Mouse (Mus musculus) adrenal gland, postnatal 36 days (tissue): Measurements from ENCODE around the gene Thsd4. TPM values are rescaled to one million over a fixed set of nuclear protein-coding genes. Genes with fewer than 3 reads are reported as not detected.

Experiments used
- DNase-seq, 2 experiments: peaks; one replicate each; pipeline ENCODE4 v3.0.0; 2021; ENCODE audit warnings: mixed read lengths in 1 of 2
- total RNA-seq, 2 experiments: library from RNA; stranded (reverse); gene quantifications; 2 replicates each; pipeline ENCODE4 v1.2.3; 2021

Gene Thsd4
- total RNA-seq, 2 experiments from 2014 or later: 4.9 to 6.3 TPM

DNA sequence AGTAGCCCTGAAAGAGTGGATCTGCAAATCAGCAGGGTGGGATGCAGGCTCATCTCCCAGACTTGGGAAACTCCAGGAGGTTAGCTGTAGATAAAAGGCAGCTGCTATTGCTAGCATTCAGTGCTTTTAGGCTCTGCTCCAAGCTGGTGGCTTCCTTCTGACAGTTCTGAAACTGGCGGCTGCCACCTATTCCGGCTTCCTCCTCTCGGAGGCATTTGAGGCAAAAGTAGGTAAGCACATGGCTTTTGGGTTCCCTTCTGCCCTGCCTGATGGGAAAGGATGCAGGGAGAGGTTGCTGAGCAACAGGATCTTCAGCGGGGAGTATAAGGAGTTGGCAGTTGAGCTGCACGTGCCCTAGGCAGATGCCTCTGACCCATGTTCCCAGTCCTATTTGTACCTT is 65.2 kb downstream of the Thsd4 start:
- no peak for DNase-seq

DNA sequence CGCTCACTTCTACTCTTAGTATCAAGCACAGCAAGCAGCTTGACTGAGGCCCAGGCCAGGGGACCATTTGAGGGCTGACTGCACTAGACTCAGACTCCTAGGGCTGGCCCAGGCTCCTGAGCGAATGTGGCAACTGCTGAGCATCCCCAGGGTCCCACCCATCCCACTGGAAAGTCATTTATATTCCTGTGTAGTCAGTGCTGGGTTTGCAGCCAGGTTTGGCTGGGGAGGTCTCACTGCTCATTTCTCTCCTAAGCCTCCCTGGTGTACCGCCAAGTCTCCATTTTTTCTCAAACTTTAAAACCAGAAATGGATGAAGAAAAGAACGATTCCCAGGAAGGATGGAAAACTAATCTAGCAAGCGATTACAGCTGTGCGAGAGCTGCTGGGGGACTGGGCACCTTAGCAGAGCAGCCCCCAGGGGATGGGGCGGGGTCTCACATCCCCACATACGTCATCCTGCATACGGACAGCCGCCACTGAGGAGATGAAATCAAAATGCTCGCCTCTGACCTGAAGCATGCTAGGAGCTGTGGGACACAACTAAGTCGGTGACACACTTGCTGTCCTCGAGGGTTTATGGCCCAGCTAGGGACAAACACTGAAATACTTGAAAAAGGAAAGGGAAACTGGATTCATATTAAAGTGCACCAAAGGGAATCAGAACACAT is 67.3 kb downstream of the Thsd4 start:
- peak in 1 of 2 experiments; percentile 5 for DNase-seq

DNA sequence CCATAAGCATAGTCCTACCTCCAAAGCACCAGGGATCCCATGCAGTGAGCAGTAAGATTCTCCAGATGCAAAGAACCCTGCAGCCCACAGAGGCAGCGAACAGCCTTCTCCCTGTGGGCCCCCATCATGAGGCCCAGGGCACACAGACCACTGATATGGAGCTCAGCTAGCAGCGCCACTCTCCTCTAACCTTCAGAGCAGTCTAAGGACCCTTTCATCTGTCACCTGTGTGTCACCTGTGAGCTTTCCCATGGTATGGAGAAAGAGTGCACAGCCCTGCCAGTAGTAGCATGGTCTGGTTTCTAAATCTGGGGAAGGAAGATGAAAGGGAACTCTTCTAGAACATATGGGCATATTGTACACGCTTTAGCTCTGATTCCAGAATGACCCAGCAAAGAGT is 72.3 kb downstream of the Thsd4 start:
- DNase-seq: no peak

DNA sequence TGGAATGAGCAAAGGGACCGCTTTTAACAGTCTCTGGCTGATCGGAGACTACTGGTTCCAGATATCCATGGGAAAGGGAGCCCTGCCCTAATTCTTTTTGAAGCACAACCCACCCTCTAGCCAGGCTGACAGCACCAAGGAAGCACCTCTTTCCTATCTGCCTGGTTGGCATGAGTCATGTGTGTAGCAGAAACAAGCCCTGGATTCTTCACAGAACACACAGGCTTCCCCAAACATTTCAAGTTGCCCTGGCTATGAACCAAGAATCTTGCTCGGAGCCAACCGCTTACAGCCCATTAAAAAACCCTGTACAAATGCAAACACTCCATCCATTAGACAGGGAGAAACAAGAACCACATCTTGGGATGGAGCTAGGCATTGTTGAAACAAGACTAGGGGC is 76.0 kb downstream of the Thsd4 start:
- no peak for DNase-seq

DNA sequence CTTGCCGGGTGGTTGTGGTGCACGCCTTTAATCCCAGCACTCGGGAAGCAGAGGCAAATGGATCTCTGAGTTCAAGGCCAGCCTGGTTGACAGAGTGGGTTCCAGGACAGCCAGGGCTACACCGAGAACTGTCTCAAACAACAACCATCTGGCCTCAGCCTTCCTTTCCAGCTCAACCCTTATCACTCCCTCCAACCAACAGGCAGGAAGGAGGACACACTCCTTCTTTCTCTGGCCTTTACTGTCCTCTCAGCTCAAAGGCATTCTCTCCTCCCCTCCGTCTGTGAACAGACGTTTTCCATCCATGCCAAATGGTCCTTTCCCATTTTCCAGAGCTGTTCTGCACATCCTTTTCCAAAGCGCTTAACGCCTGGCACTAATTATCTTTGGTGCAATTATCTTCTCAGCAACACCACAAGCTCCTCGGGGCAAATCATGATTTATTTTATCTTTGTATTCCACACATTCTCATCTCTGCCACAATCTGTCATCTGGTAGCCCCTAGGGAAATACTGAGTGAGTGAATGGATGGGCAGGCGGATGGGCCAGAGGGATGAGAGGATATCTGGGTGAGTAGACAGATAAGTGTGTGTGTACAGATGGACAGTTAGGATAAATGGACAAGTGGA is 80.5 kb downstream of the Thsd4 start:
- no peak for DNase-seq

DNA sequence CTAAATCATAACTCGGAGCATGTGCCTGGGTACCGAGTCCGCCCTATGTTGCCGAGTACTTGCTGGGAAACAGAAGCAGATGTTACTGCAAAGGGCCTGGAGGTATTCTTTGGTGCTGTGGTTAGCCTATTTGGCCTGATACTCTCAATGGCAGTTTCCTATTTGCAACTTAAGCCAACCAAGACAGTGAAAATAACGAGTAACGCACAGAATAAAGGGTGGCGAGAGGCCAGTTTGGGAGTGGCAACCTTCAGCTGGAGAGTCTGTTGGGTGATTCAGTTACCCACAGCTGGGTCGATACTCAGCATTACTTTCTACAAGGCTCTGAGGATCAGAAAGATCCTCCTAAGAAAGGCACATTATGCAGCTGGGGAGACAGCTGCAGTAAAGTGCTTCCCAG is 81.3 kb downstream of the Thsd4 start:
- no peak for DNase-seq

DNA sequence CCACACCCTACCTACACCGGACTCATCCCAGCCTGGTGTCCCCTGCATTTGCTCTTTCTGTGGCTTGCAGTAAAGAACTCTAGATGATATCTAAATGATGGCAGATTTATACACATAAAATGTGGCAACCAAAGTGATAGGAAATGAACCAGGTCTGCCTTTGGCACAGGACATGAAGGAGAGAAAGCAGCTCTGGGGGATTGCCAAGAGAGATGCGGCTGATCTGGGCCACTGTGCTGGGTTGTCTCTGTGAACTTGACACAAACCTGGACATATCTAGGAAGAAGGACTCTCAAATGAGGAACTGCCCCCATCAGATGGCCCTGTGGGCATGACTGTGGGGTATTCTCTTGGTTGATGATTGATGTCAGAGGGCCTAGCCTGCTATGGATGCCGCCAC is 85.6 kb downstream of the Thsd4 start:
- no peak for DNase-seq

DNA sequence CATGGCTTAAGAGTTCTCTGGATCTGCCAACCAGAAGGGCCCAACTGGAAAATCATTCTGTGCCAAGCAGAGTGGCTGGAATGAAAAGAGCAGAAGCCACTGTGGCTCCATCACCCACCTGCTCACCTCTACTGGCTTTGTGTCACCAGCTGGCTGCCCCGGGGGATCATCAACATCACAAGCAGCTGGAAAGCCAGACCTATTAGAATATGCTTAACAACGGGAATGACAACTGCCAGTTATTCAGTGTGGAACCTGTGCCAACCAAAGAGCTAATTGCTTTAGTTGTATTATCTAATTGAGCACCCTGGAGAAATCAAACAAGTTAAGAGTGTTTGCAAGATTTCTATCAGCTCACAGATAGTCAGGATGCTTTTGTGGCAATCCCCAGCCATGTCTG is 87.8 kb downstream of the Thsd4 start:
- no peak for DNase-seq

DNA sequence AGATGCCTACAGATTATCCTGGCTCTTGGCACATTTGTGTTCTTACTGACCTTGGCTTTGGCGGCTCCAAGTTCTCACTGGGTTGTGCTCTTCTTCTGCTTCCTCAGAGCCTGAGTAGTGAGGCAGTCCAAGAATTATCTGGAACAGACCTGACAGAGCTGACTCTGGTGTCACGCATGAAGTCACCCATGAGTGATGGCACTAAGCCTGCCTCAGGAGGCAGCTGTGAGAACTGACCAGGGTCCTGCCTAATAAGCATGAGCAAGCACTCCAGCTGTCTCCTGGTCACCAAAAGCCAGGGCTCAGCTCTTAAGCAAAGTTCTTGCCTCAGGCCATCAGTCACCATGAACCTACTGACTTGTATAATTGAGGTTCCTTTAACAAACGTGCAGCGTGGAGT is 89.9 kb downstream of the Thsd4 start:
- DNase-seq: no peak

DNA sequence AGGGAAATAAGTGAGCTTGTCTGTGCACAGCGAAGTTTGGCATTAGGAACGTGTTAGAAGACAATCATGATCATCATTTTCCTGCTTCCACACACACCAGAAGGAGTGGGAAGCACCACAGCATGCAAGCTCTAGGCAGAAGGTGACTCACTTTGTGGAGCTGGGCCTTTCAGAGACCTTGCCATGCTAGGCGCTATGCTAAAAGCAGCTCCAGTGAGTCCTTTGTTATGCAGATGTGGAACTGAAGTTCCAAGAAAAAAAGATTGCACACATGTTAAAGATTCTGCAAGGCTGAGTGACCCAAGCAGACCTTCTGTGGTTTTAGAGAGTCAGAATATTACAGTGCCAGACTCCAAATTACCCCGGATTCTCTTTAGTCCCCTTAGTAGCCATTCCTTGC is 91.8 kb downstream of the Thsd4 start:
- no peak for DNase-seq

DNA sequence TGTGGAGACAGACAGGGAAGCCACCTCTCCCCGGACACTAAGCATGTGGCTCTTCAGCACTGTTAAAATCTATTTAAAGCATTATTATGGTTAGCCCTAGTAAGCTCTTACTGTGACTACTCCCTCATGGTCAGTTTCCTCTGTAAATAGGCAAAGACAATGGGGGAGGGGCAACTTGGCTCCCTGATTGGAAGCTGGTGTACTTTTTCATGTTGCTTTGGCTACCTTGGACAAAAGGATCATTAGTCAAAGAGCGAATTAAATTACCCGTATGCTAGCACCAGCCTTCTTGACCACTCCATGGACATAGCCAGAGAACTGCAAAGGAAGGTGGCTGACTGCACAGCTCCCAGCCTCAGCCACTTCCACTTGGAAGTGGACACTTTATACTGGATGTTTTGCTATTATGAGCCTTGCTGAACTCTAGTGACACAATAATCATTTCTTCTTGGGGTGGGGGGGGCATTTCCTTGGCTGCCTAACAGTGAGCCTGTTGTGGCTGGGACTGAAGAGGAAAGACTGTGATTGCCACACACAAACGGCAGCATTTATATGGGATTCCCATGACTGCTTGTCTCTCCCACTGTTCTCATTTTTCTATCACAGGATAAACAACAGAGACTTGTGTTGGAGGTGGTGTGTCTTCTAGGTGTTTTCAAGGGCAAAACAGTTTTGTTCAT is 107.6 kb downstream of the Thsd4 start:
- DNase-seq: no peak

DNA sequence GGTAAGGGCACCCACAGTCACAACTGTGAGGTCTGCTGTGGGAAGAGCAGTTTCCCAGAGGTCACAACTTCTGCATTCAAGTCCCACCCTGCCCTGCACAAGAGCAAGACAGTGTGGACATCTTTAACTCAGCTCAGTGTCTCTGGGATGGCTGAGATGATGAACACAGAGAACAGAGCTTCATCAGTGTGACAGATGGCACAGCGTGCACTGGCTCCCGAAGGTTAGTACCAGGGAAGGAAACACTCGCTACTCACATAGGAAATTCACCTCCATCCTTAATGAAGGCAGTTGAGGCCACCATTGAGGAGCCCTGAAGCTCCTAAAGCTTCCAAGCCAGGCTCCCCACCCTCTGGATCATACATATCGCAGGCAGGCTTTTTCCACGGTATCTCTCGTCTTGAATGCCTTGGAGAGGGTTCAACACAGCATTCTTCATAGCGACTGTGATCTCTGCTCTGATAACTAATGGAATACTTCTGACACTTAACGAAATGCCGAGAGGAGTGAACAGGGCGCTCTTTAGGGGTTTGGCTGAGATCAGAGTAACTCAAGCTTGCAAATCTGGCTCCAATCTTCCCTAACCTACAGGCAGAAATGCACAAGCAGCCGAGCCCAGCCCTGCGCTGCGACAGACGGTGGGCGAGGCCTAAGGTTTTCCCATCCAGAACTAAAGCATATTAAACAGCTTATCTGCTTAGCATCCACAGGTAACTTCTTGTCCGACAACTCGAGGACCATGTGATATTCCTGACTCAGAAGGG is 110.8 kb downstream of the Thsd4 start:
- DNase-seq: no peak

DNA sequence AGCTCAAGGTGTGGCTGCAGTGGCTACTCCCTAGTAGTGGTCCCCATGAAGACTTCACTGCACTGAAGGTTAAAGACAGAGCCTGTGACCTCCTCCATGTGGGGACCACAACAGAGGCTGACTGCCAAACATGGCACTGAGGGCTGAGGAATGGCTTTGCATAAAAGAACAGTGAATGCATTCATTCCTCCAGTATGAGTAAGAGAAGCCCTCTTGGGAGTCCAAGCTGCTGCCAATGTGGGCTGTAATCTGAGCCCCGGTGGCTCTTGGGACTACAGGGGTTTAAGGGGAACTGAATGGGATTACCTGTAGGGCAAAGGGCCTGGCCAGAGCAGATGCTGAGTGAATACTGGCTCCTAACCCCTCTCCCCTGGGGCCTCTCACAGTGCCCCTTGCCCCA is 114.5 kb downstream of the Thsd4 start:
- DNase-seq: peak in 1 of 2 experiments; percentile 25

DNA sequence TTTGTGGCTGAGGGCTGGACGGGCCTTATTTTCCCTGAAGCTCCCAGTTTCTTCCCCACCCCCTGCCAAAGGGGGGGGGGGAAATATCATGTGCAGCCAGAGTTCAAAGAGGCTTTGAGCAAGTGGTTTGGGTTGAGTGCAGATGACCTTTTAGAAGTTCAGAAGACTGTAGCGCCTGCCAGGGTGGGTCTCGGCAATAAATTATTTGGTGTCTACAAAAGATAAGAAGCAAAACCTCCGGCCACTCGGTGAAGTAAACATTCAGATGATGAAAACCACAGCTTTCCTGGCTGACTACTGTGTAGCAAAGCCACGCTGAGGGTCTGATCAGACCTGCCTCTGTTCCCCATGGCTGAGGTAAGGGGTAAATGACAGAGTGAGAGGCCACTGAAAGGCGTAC is 116.1 kb downstream of the Thsd4 start:
- DNase-seq: peak; percentile 29 to 42

DNA sequence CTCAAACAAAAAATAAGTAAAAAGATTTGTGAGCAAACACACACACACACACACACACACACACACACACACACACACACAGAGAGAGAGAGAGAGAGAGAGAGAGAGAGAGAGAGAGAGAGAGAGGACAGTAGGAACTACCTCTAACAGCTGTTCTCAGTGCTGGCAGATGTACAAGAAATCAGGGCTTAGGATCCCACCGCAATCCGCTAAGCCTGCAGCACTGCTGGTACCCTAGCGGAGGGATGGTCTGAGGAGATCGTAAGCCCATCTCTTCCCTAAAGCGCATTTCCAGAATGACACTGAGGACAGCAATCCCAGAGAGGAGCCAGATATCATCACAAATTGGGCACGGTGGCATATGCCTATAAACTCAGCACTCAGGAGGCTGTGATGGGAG is 119.2 kb downstream of the Thsd4 start:
- no peak for DNase-seq

DNA sequence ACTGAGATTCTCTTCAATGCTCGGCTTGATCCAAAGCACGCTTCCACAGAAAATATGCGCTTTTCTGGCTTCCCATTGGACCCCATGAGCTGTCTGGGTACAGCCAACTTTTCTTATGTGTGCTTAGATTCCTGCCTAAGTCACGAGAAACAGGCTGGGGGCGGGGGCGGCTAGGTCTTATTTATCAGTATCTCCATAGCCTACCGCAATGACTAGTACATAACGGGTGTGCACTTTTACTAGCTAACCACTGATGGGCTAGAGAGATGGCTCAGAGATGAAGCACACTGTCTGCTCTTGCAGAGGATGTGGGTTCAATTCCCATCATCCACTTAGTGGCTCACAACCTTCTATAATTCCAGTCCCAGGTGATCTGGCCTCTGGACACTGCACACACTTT is 121.8 kb downstream of the Thsd4 start:
- no peak for DNase-seq

DNA sequence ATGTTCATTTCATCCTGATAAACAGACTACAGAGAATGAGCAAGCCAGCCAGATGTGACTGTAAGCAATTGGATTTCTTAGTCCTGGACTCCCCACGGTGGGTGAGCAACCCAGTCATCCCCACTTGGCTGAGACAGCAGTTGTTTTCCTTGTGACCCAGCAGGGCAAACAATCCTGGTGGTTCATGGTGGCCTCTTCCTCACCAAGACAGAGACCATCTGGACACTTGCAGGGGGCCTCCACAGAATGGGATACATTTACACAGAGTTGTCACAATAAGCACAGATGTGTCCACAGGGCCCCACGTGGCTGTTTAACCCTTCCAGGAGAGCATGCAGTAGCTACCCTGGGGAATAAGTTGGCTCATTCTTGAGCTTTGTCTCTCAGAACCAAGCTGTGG is 123.8 kb downstream of the Thsd4 start:
- no peak for DNase-seq

DNA sequence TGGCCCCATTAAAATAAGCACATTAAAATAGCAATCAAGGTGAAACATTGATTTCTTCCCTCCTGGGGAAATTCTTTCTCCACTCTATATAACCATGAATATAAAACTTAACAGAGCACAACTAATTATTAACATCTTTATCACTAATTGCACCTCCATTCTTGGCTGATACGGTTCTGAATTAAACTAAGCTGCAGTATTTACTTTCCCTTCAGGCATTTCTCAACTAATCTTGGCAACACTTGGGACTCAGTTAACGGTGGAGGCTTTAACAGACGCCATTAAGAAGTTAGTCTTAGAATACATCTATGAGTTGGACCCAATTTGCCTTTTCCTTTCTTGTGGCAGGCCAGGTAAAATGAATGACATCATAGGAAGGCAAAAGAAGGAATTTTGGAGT is 125.8 kb downstream of the Thsd4 start:
- DNase-seq: no peak

DNA sequence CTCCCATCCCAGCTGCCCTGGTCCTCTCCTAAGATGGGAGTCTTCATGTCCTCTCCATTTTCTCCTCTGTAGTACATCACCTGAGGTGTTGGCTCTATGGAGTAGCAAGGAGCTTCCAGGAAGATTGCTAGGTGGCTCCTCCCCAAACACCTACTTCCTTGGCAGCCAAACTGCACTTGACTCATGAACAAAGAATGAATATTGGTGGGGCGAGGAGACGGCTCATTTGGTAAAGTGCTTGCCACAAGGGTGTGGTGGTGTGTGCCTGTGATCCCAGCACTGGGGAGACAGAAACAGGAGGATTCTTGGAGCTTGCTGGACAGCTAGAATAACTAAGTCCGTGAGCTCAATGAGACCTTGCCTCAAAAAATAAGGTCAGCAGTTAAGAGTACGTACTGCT is 128.9 kb downstream of the Thsd4 start:
- no peak for DNase-seq

DNA sequence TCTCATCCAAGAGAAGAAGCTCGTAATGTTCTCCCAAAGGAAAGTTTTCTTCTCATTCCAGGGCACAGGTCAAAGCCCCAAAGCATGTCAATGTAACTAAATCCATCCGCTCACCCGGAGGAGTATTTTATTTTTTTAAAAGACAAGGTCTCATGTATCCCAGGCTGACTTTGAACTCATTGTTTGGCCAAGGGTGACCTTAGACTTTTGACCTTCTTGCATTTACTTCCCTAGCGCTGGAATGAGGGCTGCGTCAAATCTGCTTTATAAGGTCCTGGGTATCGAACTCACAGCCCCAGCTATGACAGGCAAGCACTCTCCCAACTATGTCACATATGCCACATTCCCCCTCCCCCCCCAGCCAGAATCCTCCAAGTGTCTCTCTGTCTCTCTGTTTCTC is 137.1 kb downstream of the Thsd4 start:
- no peak for DNase-seq

DNA sequence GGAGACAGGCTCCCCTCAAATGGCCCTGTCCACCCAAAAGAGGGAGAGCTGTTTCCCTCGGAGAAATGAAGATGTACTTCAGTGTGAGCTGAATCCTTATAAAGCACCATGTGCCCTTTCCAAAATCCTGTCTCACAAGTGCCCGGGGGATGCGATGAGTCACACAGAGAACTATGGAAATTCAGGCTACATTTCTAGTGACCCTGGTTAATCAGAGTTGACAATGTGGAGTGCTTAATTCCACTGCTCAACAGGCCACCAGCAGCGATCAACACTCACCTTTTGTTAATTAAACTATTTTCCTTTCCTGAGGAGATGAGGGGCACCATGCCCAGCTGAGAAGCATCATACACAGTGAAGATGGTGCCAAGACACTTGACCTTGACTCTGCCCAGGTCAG is 138.9 kb downstream of the Thsd4 start:
- peak; percentile 30 to 39 for DNase-seq

DNA sequence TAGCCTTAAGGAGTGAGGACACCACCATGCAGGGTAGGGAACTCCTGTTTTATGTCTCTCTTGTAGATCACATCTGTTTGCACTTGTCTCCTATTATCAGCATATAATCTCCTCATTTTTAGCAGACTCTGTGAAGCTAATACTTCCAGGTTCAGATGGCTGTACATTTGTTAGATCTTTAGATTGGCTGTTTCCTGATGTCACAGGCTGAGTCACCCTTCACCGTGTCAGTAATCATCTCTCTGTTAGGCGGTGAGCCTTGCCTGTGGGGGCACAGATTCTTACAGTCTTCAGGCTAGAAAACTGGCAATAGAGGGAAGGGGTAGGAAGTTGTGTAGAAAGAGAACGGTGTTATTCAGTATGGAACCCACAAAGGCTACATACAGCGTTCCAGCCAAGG is 139.3 kb downstream of the Thsd4 start:
- DNase-seq: no peak

DNA sequence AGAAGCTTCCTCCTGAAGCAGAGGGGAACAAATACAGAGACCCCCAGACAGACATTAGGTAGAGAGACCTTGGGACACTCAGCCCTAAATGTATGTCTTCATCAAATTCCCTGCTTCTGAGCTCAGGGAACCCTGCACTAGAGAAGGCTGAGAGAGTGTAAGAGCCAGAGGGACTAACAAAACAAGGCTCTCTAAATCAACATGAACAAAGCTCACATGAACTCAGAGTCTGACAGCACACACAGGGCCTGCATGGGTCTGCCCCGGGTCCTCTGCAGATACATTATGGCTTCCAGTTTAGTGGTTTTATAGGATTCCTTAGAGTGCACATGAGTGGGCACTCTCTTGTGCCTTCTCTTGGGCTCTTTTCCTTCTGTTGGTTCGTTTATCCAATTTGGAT is 140.8 kb downstream of the Thsd4 start:
- no peak for DNase-seq
